Mouse (Mus musculus): ENCODE results near the gene Scly. TPM values are rescaled to one million over a fixed set of nuclear protein-coding genes. Genes with fewer than 3 reads are reported as not detected.

The Scly gene
- polyA plus RNA-seq, 1 experiment from 2014 or later = 15.0 TPM

- ATAC-seq = peak; percentile 81
- Histone ChIP-seq H3K27ac (ENCODE audit: low read depth, low read length) (no peak overlapping the region), H3K9me3 (ENCODE audit: control insufficient read depth, low read length) (no peaks in the 10 kb centered on the region), H3K4me3 (ENCODE audit: low read length) (no peak overlapping the region), H3K4me2 (ENCODE audit: low read length) (no peak overlapping the region), H3K27me3 (replicated peaks; ENCODE audit: control insufficient read depth, insufficient read depth, low read length) (peaks cover 33% of the 10 kb centered on the region), H3K9ac (ENCODE audit: low read depth, low read length) (no peak overlapping the region), H3K36me3 (ENCODE audit: control insufficient read depth, insufficient read depth, low read length) (no peaks in the 10 kb centered on the region), H3K4me1 (ENCODE audit: control insufficient read depth, insufficient read depth, low read depth, low read length) (peaks cover 12% of the 10 kb centered on the region)
- 38% methylated on average over 3 of the region's 3 CpGs for WGBS
Observed at GRCm38 (mm10) chr1:91346892-91347291, 48.8 kb downstream of the Scly start.

- ATAC-seq = no peak
- Histone ChIP-seq H3K27me3 (replicated peaks; ENCODE audit: control insufficient read depth, insufficient read depth, low read length) (peaks cover 9% of the 10 kb centered on the region), H3K4me3 (ENCODE audit: low read length) (no peak within 1 kb of the TSS), H3K4me1 (ENCODE audit: control insufficient read depth, insufficient read depth, low read depth, low read length) (no peaks in the 10 kb centered on the region), H3K36me3 (ENCODE audit: control insufficient read depth, insufficient read depth, low read length) (no peaks in the 10 kb centered on the region), H3K9ac (ENCODE audit: low read depth, low read length) (no peak within 1 kb of the TSS), H3K27ac (ENCODE audit: low read depth, low read length) (no peak within 1 kb of the TSS), H3K4me2 (ENCODE audit: low read length) (no peak within 1 kb of the TSS), H3K9me3 (ENCODE audit: control insufficient read depth, low read length) (no peaks in the 10 kb centered on the region)
- 62% methylated on average over 4 of the region's 4 CpGs for WGBS
Observed at GRCm38 (mm10) chr1:91350841-91351240, 52.7 kb downstream of the Scly start, which contains the start of gene Klhl30. Gene Klhl30 (plus strand): TSS chr1:91351016.

- H3K27ac ChIP-seq (ENCODE audit: low read depth, low read length) = no peak overlapping the region
- ATAC-seq = no peak
- no peaks in the 10 kb centered on the region for H3K36me3 ChIP-seq (ENCODE audit: control insufficient read depth, insufficient read depth, low read length)
- no peak overlapping the region for H3K4me3 ChIP-seq (ENCODE audit: low read length)
- H3K27me3 ChIP-seq (replicated peaks; ENCODE audit: control insufficient read depth, insufficient read depth, low read length) = peaks cover 5% of the 10 kb centered on the region
- no peak overlapping the region for H3K9ac ChIP-seq (ENCODE audit: low read depth, low read length)
- H3K9me3 ChIP-seq (ENCODE audit: control insufficient read depth, low read length) = no peaks in the 10 kb centered on the region
- H3K4me2 ChIP-seq (ENCODE audit: low read length) = no peak overlapping the region
- no peaks in the 10 kb centered on the region for H3K4me1 ChIP-seq (ENCODE audit: control insufficient read depth, insufficient read depth, low read depth, low read length)
- WGBS = 75% methylated on average over 3 of the region's 3 CpGs
Observed at GRCm38 (mm10) chr1:91351249-91351648, 53.1 kb downstream of the Scly start.

- no peak for ATAC-seq
Observed at GRCm38 (mm10) chr1:91352277-91352676, 54.1 kb downstream of the Scly start.

GRCm38 (mm10) chr1:91356105-91356504 lies 58.0 kb downstream of the Scly start:
- H3K4me1 ChIP-seq (ENCODE audit: control insufficient read depth, insufficient read depth, low read depth, low read length) = no peaks in the 10 kb centered on the region
- no peak for ATAC-seq
- no peak overlapping the region for H3K4me2 ChIP-seq (ENCODE audit: low read length)
- H3K9ac ChIP-seq (ENCODE audit: low read depth, low read length) = no peak overlapping the region
- no peaks in the 10 kb centered on the region for H3K36me3 ChIP-seq (ENCODE audit: control insufficient read depth, insufficient read depth, low read length)
- WGBS = 84% methylated on average over 11 of the region's 11 CpGs
- no peak overlapping the region for H3K27ac ChIP-seq (ENCODE audit: low read depth, low read length)
- no peaks in the 10 kb centered on the region for H3K27me3 ChIP-seq (replicated peaks; ENCODE audit: control insufficient read depth, insufficient read depth, low read length)
- H3K9me3 ChIP-seq (ENCODE audit: control insufficient read depth, low read length) = no peaks in the 10 kb centered on the region
- H3K4me3 ChIP-seq (ENCODE audit: low read length) = no peak overlapping the region

More at GRCm38 (mm10) chr1:91352277-91352676, 54.1 kb downstream of the Scly start:
- Histone ChIP-seq H3K4me1 (ENCODE audit: control insufficient read depth, insufficient read depth, low read depth, low read length) (no peaks in the 10 kb centered on the region), H3K27me3 (replicated peaks; ENCODE audit: control insufficient read depth, insufficient read depth, low read length) (no peaks in the 10 kb centered on the region), H3K36me3 (ENCODE audit: control insufficient read depth, insufficient read depth, low read length) (no peaks in the 10 kb centered on the region), H3K4me2 (ENCODE audit: low read length) (no peak overlapping the region), H3K27ac (ENCODE audit: low read depth, low read length) (no peak overlapping the region), H3K4me3 (ENCODE audit: low read length) (no peak overlapping the region), H3K9me3 (ENCODE audit: control insufficient read depth, low read length) (no peaks in the 10 kb centered on the region), H3K9ac (ENCODE audit: low read depth, low read length) (no peak overlapping the region)
- 93% methylated on average over 2 of the region's 2 CpGs for WGBS

- WGBS = 82% methylated on average over 5 of the region's 5 CpGs
- Histone ChIP-seq H3K9ac (ENCODE audit: low read depth, low read length) (no peak overlapping the region), H3K36me3 (ENCODE audit: control insufficient read depth, insufficient read depth, low read length) (no peaks in the 10 kb centered on the region), H3K27me3 (replicated peaks; ENCODE audit: control insufficient read depth, insufficient read depth, low read length) (peaks cover 3% of the 10 kb centered on the region; the same call in 1 of the 2 replicates), H3K4me3 (ENCODE audit: low read length) (no peak overlapping the region), H3K4me2 (ENCODE audit: low read length) (no peak overlapping the region), H3K4me1 (ENCODE audit: control insufficient read depth, insufficient read depth, low read depth, low read length) (peaks cover 7% of the 10 kb centered on the region), H3K9me3 (ENCODE audit: control insufficient read depth, low read length) (no peaks in the 10 kb centered on the region), H3K27ac (ENCODE audit: low read depth, low read length) (no peak overlapping the region)
- ATAC-seq = no peak
Observed at GRCm38 (mm10) chr1:91362113-91362512, 64.0 kb downstream of the Scly start.

- Histone ChIP-seq H3K9me3 (ENCODE audit: control insufficient read depth, low read length) (no peaks in the 10 kb centered on the region), H3K4me2 (ENCODE audit: low read length) (no peak overlapping the region), H3K4me1 (ENCODE audit: control insufficient read depth, insufficient read depth, low read depth, low read length) (peaks cover 7% of the 10 kb centered on the region), H3K27ac (ENCODE audit: low read depth, low read length) (no peak overlapping the region), H3K9ac (ENCODE audit: low read depth, low read length) (no peak overlapping the region), H3K36me3 (ENCODE audit: control insufficient read depth, insufficient read depth, low read length) (no peaks in the 10 kb centered on the region), H3K27me3 (replicated peaks; ENCODE audit: control insufficient read depth, insufficient read depth, low read length) (peaks cover 7% of the 10 kb centered on the region), H3K4me3 (ENCODE audit: low read length) (no peak overlapping the region)
- no peak for ATAC-seq
- WGBS = 91% methylated on average over 16 of the region's 16 CpGs
Observed at GRCm38 (mm10) chr1:91364822-91365644, 66.9 kb downstream of the Scly start.

- Histone ChIP-seq H3K4me2 (ENCODE audit: low read length) (peak overlapping the region; percentile 67), H3K36me3 (ENCODE audit: control insufficient read depth, insufficient read depth, low read length) (no peaks in the 10 kb centered on the region; the same call in 1 of the 2 replicates), H3K4me3 (ENCODE audit: low read length) (peak overlapping the region; percentile 39), H3K9me3 (ENCODE audit: control insufficient read depth, low read length) (no peaks in the 10 kb centered on the region), H3K27ac (ENCODE audit: low read depth, low read length) (no peak overlapping the region), H3K9ac (ENCODE audit: low read depth, low read length) (peak overlapping the region; percentile 55; the same call in 1 of the 2 replicates), H3K27me3 (replicated peaks; ENCODE audit: control insufficient read depth, insufficient read depth, low read length) (peaks cover 7% of the 10 kb centered on the region), H3K4me1 (ENCODE audit: control insufficient read depth, insufficient read depth, low read depth, low read length) (peaks cover 7% of the 10 kb centered on the region)
- 0 out of 2 replicates have a peak, but pooled peaks have one; percentile 18 for ATAC-seq
- 28% methylated on average over 8 of the region's 8 CpGs for WGBS
Observed at GRCm38 (mm10) chr1:91365816-91366214, 67.7 kb downstream of the Scly start.

GRCm38 (mm10) chr1:91366215-91367108 lies 68.3 kb downstream of the Scly start, which contains the start of gene Erfe:
Gene Erfe (plus strand): TSS chr1:91366430.
- no peak within 1 kb of the TSS for H3K27ac ChIP-seq (ENCODE audit: low read depth, low read length)
- ATAC-seq = peak; percentile 50
- H3K9ac ChIP-seq (ENCODE audit: low read depth, low read length) = peak within 1 kb of the TSS; percentile 55
- H3K4me3 ChIP-seq (ENCODE audit: low read length) = peak within 1 kb of the TSS; percentile 39
- peak within 1 kb of the TSS; percentile 67 for H3K4me2 ChIP-seq (ENCODE audit: low read length)
- H3K36me3 ChIP-seq (ENCODE audit: control insufficient read depth, insufficient read depth, low read length) = peaks cover under 1% of the 10 kb centered on the region; the same call in 1 of the 2 replicates
- H3K27me3 ChIP-seq (replicated peaks; ENCODE audit: control insufficient read depth, insufficient read depth, low read length) = peaks cover 7% of the 10 kb centered on the region
- no peaks in the 10 kb centered on the region for H3K9me3 ChIP-seq (ENCODE audit: control insufficient read depth, low read length)
- WGBS = 2% methylated on average over 60 of the region's 68 CpGs
- peaks cover 7% of the 10 kb centered on the region for H3K4me1 ChIP-seq (ENCODE audit: control insufficient read depth, insufficient read depth, low read depth, low read length)

Data from hindbrain, embryonic 16.5 days (tissue).